27 mouse cellular contexts compared by ENCODE assay signal in genomic region chr14:12202214-12202613, GRCm38 (mm10).
DNase-seq lines count a peak whose midpoint lies in the region; ATAC-seq lines count a peak whose summit lies in the region.
"Had no signal": no experiment of that assay in that cellular context is flagged by ENCODE, and none has a peak within 500 bp of the region (broad histone marks: within the 10 kb centered on the region; RNA-seq: fewer than 3 reads in every experiment).

No protein-coding gene starts in this region.

- H3K4me3 ChIP-seq in hindbrain, embryonic 12.5 days: no peak overlapping the region
- no peak overlapping the region for H3K4me3 ChIP-seq in hindbrain, embryonic 16.5 days (ENCODE audit: low read length)
- H3K4me3 ChIP-seq in kidney, embryonic 15.5 days (replicated peaks): no peak overlapping the region
- H3K4me3 ChIP-seq: embryonic facial prominence, embryonic 13.5 days; forebrain, embryonic 13.5 days; heart, adult 2 months; heart, embryonic 12.5 days; intestine, embryonic 15.5 days; limb, embryonic 10.5 days; limb, embryonic 15.5 days; liver, embryonic 13.5 days; midbrain, embryonic 15.5 days had no signal

- ATAC-seq in hindbrain, embryonic 12.5 days (ENCODE audit: low FRiP score): no peak
- no peak for ATAC-seq in hindbrain, embryonic 16.5 days
- ATAC-seq in kidney, embryonic 15.5 days (replicated peaks; ENCODE audit: low FRiP score): peak; percentile 74
- ATAC-seq: forebrain, embryonic 13.5 days; hindbrain, postnatal 0 days; intestine, embryonic 15.5 days; lung, postnatal 0 days; midbrain, embryonic 15.5 days had no signal

- H3K9ac ChIP-seq in hindbrain, embryonic 12.5 days: no peak overlapping the region
- H3K9ac ChIP-seq in hindbrain, embryonic 16.5 days (ENCODE audit: low read depth, low read length): no peak overlapping the region
- H3K9ac ChIP-seq in kidney, embryonic 15.5 days: no peak overlapping the region
- H3K9ac ChIP-seq: embryonic facial prominence, embryonic 13.5 days; forebrain, embryonic 13.5 days; heart, embryonic 12.5 days; intestine, embryonic 15.5 days; limb, embryonic 15.5 days; liver, embryonic 13.5 days; midbrain, embryonic 15.5 days had no signal

- peak overlapping the region; percentile 44 for H3K27ac ChIP-seq in hindbrain, embryonic 12.5 days
- no peak overlapping the region for H3K27ac ChIP-seq in hindbrain, embryonic 16.5 days (ENCODE audit: low read depth, low read length)
- no peak overlapping the region for H3K27ac ChIP-seq in kidney, embryonic 15.5 days
- H3K27ac ChIP-seq: embryonic facial prominence, embryonic 13.5 days; forebrain, embryonic 13.5 days; heart, adult 2 months; hindbrain, postnatal 0 days; intestine, embryonic 15.5 days; limb, embryonic 10.5 days; limb, embryonic 15.5 days; liver, embryonic 13.5 days; macrophage; midbrain, embryonic 15.5 days had no signal

- 62% methylated on average over 10 of the region's 10 CpGs for whole genome bisulfite sequencing in hindbrain, embryonic 12.5 days
- 54% methylated on average over 10 of the region's 10 CpGs for WGBS in hindbrain, embryonic 16.5 days
- 53% methylated on average over 10 of the region's 10 CpGs for WGBS in kidney, embryonic 15.5 days

- H3K9me3 ChIP-seq in hindbrain, embryonic 12.5 days (replicated peaks): no peaks in the 10 kb centered on the region
- H3K9me3 ChIP-seq in hindbrain, embryonic 16.5 days (ENCODE audit: control insufficient read depth, low read length): no peaks in the 10 kb centered on the region
- no peaks in the 10 kb centered on the region for H3K9me3 ChIP-seq in kidney, embryonic 15.5 days (replicated peaks)
- H3K9me3 ChIP-seq: embryonic facial prominence, embryonic 13.5 days; forebrain, embryonic 13.5 days; heart, embryonic 12.5 days; intestine, embryonic 15.5 days; limb, embryonic 10.5 days; limb, embryonic 15.5 days; liver, embryonic 13.5 days; midbrain, embryonic 15.5 days had no signal

- no peaks in the 10 kb centered on the region for H3K27me3 ChIP-seq in hindbrain, embryonic 12.5 days
- no peaks in the 10 kb centered on the region for H3K27me3 ChIP-seq in hindbrain, embryonic 16.5 days (replicated peaks; ENCODE audit: control insufficient read depth, insufficient read depth, low read length)
- no peaks in the 10 kb centered on the region for H3K27me3 ChIP-seq in kidney, embryonic 15.5 days
- H3K27me3 ChIP-seq: embryonic facial prominence, embryonic 13.5 days; forebrain, embryonic 13.5 days; heart, embryonic 12.5 days; intestine, embryonic 15.5 days; limb, embryonic 15.5 days; liver, embryonic 13.5 days; midbrain, embryonic 15.5 days had no signal

- DNase-seq in kidney, adult 9 months: peak; percentile 74
- DNase-seq in kidney, adult 18-20 months: no peak
- DNase-seq in lung, postnatal 4 days: no peak
- no peak for DNase-seq in adrenal gland, adult 8-10 months
- DNase-seq: adrenal gland, postnatal 25 days; cerebellum, adult 11-12 months; cerebellum, postnatal 10 days; gastrocnemius, postnatal 25 days; heart, adult 2 months; heart, postnatal 4 days; liver, embryonic 13.5 days; lung, adult 18-20 months; thymus, adult 2 months; thymus, postnatal 36 days had no signal

- no peaks in the 10 kb centered on the region for H3K36me3 ChIP-seq in hindbrain, embryonic 12.5 days
- no peaks in the 10 kb centered on the region for H3K36me3 ChIP-seq in hindbrain, embryonic 16.5 days (ENCODE audit: control insufficient read depth, insufficient read depth, low read length)
- H3K36me3 ChIP-seq in kidney, embryonic 15.5 days: peaks cover 2% of the 10 kb centered on the region
- H3K36me3 ChIP-seq: embryonic facial prominence, embryonic 13.5 days; heart, embryonic 12.5 days; intestine, embryonic 15.5 days; limb, embryonic 10.5 days; limb, embryonic 15.5 days; liver, embryonic 13.5 days; midbrain, embryonic 15.5 days had no signal

- peaks cover 22% of the 10 kb centered on the region for H3K4me1 ChIP-seq in hindbrain, embryonic 12.5 days
- H3K4me1 ChIP-seq in hindbrain, embryonic 16.5 days (ENCODE audit: control insufficient read depth, insufficient read depth, low read depth, low read length): peaks cover 2% of the 10 kb centered on the region; the same call in 1 of the 2 replicates
- peaks cover 22% of the 10 kb centered on the region for H3K4me1 ChIP-seq in kidney, embryonic 15.5 days
- H3K4me1 ChIP-seq: embryonic facial prominence, embryonic 13.5 days; heart, embryonic 12.5 days; intestine, embryonic 15.5 days; limb, embryonic 10.5 days; limb, embryonic 15.5 days; liver, embryonic 13.5 days had no signal

- no peak overlapping the region for H3K4me2 ChIP-seq in hindbrain, embryonic 12.5 days (replicated peaks)
- no peak overlapping the region for H3K4me2 ChIP-seq in hindbrain, embryonic 16.5 days (ENCODE audit: low read length)
- H3K4me2 ChIP-seq in kidney, embryonic 15.5 days: no peak overlapping the region
- H3K4me2 ChIP-seq: embryonic facial prominence, embryonic 13.5 days; forebrain, embryonic 13.5 days; heart, embryonic 12.5 days; intestine, embryonic 15.5 days; limb, embryonic 15.5 days; liver, embryonic 13.5 days; midbrain, embryonic 15.5 days had no signal
